Mouse (Mus musculus) B cell, adult 2 months (primary cell): ENCODE results near the gene Trpm3.

Source experiments
- DNase-seq, 2 experiments: peaks; one replicate each; pipeline ENCODE4 v3.0.0; 2022

Trpm3 gene

DNA sequence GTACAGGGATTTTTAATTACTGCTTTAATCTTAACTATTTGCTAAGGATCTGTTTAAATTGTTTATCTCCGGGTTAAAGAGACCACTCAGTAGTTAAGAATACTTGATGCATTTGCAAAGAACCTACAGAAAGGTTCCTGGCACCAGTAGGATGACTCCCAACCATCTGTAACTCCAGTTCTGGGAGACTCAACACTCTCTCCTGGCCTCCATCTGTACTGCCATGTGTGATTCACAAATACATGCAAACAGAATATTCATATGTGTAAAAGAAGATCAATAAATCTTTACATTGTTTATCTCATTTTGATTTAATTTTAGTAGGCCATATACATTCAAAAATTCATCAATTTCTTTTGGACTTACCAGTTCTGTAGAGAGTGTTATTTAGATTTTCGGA, 731.0 kb downstream of the Trpm3 start:
- DNase-seq = no peak

DNA sequence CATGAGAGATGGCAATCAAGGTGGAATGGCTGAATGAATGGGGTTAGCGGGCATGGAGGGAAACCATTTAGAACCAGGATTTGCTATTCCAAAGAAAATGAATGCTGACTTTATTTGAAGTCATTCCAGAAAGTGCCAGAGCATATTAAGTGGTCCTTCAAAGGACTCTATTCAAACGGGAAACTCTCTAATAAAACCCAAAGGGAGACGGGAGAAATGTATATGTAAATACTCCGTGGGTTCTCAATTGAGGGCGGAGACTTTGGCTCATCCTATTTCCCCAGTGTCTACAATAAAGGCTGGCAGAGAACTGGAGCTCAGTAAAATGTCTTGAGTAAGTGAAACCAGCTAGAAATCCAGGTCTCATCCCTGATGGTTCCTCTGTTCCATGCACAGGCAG, 733.6 kb downstream of the Trpm3 start:
- DNase-seq = no peak

DNA sequence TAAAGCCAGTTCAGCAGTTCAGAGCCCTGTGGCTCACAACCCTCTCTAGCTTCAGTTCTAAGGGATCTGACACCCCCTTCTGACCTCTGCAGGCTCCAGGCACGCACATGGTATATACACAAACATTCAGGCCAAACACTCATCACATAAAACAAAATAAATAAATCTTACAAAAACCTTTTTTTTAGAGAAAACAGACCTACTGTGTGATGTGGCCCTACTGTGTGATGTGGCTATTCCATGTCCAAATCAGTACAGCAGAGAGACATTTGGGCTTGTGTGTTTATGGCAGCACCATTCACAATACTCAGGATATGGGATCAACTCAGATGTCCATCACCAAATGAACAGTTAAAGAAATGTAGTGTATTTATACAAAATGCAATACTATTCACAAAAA, 741.4 kb downstream of the Trpm3 start:
- DNase-seq = no peak

DNA sequence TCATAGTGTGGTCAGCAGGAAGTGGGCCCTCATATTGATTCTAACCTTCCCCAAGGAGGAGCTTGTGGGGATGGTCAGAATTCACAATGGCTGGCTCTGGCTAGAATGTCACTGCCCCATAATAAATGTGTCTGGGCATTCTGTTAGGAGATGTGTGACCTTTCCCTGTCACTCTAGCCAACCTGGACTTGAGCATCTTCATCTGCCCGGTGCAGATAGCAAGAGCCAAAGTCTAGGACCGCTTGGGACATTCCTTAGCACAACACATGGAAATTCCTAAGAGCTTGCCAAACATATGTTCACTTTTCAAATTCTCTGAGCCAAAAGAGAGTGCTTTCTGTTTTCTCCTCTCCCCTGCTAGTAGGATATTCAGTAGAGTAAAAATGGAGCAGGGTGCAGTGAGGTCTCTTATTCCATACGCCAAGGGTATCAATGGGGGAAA, 743.8 kb downstream of the Trpm3 start:
- no peak for DNase-seq

DNA sequence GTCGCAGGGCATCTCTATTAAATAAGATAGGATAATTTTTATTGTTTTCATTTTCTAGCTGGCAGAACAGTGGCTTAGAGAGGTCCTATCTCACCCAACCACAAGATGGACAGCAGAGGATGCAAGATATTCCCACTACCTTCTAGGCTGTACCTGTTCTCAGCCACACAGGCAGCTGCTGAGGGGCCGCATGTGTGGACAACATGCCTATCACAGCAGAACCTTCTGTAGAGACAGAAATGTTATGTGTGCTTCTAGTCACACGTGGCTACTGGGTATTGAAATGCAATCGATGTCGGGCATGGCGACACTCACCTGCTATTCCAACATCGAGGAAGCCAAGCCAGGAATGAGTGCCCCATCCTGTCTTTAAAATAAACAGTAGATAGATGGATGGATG, 744.3 kb downstream of the Trpm3 start:
- DNase-seq = no peak

DNA sequence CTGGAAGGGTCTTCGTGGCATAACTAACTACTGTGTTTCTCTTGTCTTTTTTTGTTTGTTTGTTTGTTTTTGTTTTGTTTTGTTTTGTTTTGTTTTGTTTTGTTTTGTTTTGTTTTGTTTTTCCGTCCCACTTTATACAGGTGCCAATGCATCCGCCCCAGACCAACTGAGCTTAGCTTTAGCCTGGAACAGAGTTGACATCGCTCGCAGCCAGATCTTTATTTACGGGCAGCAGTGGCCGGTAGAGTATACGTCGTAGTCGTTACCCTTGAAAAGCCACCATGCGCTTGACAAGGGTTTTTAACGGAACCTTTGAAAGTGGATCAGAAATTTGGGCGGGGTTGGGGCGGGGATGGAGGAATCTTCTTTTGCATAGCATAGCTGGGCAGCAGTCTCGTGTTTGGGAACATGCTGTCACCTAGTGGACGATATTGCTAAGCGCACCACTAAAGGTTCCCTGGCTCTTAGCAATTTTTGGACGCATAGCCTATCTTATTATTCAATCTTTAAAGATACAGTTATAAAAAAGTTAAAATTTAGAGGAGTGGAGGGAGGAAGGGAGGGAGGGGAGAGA, 745.0 kb downstream of the Trpm3 start:
- no peak for DNase-seq

DNA sequence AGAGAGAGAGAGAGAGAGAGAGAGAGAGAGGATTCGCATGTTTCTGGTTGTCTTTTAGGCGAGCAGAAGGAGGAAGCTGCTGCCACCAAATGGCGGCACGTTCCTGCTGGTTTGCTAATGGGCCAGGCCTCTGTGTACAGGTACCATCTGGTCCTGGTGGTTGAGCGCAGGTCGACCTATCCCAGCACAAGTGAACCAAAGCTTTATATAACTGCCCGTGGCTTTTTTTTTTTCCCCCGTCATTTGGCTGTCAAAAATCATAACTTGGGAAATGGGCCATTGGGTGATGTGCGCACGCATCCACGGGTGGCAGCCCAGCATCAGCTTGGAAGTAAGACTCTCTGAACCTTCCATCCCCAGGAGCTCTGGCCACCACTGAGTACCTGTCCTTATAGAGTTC, 745.5 kb downstream of the Trpm3 start:
- DNase-seq = no peak

DNA sequence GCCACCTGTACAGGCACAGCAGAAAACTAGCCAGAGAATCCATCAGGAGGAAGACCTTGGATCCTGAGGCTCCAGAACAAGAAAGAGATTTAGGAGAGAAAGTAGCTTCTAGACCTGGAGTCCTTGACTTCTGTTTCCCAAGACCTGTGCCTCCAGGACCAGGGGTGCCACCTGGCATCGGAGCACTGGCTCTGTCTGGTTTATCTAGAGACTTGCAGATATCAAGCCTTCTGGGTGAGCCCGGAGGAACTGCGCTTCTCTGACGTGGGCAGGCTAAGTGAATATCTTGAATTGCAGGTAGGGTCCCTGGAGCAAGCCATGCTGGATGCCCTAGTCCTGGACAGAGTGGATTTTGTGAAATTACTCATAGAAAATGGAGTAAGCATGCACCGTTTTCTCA, 746.2 kb downstream of the Trpm3 start:
- no peak for DNase-seq

DNA sequence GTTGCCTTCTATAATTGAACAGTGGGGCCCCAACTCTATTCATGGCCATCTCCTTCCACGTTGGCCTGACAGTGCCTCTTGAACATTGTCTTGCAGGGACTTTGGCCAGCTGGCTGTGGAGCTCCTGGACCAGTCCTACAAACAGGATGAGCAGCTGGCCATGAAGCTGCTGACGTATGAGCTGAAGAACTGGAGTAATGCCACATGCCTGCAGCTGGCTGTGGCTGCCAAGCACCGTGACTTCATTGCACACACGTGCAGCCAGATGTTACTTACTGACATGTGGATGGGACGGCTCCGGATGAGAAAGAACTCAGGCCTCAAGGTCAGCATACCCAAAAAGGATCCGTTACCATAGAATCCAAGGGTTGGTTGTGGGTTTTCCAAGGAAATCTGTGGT, 763.0 kb downstream of the Trpm3 start:
- DNase-seq = no peak

DNA sequence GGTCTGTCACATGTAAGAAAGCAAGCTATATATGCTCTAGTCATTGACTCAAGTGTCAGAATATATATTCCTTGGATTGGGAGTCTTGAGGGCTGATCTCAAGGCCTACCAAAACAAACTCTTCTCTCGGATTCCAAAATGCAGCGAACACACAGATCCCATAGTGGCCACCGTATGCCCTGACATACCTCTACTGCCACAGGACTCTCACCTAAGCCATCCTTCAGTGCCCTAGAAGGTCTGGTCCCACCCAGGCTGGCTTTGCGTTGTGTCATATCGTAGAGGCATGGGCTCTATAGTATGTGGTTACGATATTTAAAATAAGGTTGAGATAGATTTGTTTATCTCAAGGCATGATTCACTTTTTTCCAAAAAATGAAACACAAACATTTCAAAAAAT, 763.5 kb downstream of the Trpm3 start:
- DNase-seq = no peak

DNA sequence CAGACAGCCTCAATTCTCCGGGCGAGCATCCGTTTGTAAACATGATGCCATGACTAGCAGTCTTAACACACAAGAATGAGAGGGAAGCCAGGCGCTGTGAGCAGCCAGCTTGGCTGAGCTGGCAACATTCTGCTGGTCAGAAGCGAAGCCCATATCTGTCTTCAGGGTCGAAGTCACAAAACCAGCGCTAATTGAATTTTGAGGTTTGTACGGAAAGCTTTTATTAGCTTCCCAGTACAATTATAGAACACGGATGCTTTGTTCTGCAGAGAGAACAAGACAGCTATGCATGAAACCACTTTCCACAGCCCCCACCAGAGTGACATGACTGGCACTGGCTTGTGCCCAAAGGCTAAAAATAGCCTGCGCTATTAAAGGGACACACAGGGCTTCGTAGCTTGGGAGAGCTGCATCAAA, 766.2 kb downstream of the Trpm3 start:
- no peak for DNase-seq

DNA sequence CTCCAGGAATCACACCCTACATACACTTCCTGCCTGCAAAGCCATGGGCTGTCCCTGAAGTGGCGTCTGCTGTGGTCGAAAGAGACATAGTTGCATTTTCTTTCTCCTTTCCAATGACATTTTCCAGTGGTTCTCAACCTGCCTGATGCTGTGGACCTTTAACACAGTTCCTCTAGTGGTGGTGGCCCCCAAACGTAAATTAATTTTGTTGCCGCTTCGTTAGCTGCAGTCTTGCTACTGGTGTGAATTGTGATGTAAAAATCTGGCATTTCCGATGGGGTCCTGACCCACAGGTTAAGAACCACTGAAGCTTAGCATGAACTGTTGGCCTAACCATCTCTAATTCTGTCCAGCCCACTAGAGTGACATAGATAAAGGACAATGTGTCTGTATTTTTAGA, 771.8 kb downstream of the Trpm3 start:
- no peak for DNase-seq

DNA sequence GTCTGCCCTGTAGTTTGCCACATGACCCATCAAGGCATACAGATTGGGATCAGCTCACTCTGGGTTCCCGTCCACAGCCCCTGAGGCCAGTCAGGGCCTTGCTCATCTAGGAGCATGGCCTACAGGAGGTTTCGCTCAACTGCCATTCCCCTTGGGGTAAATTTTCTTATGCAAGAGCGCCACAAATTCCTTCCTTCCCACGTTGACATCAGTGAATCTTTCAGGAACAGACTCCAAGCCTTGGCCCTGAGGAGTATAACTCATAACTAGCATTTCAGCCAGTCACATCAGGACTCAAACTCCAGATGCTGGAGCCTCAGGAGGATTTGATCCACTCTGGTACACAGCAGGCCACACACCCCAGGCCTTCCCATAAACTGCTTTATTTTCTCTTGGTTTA, 774.1 kb downstream of the Trpm3 start:
- no peak for DNase-seq

DNA sequence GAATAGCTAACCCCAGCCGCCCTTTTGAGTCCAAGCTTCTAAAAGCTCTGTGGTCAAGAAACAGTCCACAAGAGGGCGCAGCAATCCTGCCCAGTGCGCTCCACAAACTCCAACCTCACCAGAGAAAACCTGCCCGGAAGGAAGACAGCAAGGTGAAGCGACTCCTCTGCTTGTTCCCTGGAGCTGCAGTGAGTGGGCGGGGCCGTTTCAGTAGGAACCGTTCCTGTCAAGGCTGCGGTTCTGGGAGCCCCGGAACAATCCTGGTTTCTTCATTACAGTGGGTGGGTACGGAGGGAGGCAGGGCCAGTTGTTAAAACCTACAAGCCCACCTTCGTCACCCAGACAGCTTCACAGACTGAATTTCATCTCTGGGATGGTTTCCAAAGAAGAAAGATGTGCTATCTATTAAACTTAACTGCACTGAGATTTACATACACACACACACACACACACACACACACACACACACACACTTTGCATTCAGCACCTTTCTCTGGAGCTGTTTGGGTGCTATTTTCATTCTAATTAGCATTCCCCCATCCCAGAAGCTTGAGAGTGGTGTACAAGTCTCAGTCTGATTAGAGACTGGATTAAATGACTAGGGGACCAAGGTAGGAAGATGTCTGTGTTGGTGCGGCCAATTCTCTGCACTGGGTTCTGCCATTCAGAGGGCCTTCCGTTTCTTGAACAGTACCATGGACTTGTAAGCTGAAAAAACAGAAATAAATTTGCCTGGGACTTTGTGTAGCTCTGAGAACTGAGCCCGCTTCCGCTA, 777.2 kb downstream of the Trpm3 start:
- peak; percentile 58 to 59 for DNase-seq

DNA sequence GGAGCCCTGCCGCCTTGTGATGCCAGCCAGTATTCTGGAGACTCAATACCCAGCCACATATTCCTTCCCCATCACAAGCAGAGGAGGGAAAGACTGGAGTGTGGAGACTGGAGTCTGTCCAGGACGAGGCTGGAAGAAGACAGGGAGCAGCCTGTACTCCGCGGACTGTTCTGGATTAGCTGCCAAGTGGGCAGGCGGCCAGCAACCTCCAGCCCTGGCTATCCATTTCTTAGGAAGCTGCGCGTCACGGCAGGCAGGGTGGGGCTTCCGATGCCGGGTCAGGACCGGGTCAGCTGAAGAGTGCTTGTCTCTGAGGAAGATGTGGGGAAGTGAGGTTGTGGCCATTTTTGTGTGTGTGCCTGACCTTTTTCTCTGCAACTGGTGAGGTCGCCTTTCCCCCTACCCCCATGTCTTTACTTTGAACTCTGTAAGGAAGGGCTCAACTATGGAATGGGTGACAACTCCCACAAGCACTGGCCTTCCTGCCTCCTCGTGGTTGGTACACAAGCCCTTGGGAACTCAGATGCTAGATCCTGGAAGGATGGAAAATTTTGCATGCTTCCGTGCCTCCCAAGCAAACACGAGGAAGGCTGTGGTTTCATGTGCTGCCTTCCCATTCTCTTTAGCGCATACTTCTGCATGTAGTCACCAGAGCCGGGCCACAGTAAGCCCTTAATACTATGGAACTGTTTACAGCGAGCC, 777.9 kb downstream of the Trpm3 start:
- DNase-seq = no peak

DNA sequence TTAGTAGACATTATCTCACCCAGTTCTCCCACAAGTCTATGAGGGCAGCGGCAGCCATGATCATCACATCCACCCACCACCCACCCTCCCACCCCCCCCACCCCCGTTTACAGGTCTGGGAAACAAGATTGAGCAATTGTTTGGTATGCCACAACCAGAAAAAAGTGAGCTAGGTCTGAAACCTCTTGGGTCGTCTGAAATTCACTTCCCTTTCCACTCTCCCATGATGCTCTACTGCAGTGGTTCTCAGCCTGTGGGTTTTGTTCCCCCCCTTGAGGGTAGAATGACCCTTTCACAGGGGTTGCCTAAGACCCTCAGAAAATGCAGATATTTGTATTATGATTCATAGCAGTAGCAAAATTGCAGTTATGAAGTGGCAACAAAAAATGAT, 778.5 kb downstream of the Trpm3 start:
- no peak for DNase-seq

DNA sequence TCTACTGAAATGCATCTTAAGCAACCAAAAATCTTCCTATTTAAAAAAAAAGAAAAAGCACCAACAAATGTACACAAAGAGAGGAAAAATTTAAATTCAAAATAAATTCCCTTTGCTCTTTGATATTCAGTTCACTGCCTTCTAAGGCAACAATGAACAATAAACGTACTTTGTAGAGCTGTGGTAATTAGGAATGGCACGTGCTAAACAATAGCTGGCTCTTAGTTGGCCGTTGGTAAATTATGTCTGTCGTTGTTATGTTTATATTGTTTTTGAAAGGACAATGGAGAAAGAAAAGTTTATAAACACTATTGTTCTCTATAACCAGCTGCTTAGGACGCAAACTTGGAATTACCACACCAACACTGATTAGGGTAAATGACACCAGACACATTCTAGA, 782.1 kb downstream of the Trpm3 start:
- DNase-seq = no peak

DNA sequence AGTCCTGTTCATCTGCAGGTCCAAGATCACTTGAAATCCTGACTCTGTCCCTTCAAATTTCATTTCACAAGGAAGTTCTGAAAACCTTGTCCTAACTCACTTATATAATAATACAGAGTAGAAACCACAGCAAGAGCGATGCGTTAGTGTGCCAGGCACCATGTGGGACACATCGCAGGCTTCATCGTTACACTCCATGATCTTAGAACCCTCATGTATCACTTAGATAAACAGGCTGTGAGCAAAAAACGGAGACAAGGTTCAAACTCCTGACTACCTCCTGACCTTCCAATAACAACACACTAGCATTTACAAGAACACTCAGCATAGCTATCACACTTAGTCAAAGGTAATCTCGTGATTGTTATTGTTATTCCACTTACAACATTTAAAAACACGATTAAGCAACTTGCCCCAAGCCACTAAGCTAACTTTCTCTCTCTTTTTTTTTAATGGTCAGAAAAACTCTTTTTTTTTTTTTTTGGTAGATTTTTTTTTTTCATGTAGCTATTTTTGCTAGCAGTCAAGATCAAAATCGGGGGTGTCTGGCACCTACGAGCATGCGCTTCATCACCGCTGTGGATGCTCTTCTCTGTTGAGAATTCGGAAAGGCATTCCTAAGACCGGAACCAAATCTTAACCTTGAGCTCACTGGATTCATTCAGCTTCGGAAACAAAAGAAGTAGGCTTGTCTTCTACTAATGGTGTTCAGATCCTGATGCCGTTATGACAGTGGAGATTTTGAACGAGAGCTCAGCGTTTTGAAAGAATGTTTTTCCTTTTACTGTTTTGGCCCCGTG, 784.2 kb downstream of the Trpm3 start:
- no peak for DNase-seq

DNA sequence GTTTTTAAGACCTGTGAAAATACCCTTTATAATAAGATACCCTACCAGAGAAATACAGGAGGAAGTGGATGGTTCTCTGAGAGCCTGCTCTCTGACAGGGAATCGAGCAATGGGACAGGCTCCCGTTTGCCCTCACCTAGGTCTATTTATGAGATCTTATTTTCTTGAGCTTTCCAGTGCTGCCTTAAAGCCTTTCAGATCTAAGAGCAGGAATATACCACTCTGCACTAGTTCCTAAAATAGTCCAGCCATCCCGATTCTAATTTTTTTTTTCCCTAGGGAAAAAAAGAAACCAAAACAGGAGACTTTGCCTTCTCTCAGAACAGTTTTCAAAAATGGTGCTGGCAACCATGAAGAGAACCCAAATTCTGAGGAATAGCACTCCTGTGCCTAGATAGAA, 786.4 kb downstream of the Trpm3 start:
- no peak for DNase-seq

DNA sequence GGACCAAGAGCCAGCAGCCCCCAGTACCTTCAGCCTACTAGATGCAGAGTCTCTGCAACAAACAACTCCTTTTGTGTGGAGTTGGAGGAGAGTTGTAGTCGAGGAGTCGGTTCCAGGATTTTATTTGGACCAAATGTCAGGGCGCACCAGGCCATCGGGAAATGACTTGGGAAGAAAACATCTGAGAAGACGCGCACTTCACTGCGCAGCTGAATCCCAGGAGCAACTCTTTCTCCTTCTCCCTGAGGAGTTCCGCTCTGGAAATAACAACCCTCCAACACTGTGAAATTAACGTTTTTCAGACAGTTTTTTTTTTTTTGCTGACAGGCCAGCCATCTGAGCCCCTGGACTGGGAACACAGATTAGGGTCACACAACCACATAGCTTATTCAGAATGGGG, 787.9 kb downstream of the Trpm3 start:
- DNase-seq = no peak

DNA sequence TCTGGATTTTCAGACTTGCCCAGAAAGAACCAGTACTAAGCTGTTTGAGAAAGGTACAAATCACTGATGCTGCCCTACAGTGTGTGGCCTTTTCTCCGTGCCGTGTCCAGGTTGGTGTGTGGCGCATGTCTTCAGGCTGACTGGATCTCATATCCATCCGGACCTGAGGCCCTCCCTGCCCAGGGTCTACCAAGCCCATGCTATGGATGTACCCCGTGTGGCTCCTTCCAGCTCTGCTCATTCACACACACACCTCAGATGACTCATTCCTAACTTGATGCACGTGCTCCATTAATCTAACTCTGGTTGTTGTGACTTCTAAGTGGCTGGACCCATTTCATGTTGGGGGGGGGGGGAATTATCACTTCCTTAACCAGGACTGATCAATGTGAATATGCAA, 789.5 kb downstream of the Trpm3 start:
- no peak for DNase-seq

DNA sequence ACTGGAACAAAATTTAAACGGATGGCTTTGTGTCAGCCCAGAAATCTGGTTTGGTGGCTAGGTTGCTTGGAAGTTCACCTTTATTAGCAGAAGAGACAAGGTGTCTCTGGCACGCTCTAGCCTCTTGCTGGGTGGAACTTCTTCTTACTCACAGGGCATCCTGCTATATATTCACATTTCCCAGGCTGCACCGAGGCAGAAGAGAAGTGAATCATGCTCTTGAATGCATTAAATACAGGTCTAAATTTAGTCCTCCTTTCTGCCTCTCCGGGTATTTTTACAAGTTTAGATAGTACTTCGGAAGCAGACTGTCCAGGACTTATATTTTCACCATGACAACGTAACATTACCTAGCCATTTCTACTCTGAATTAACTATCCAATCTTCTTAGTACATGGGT, 790.9 kb downstream of the Trpm3 start:
- DNase-seq = no peak

DNA sequence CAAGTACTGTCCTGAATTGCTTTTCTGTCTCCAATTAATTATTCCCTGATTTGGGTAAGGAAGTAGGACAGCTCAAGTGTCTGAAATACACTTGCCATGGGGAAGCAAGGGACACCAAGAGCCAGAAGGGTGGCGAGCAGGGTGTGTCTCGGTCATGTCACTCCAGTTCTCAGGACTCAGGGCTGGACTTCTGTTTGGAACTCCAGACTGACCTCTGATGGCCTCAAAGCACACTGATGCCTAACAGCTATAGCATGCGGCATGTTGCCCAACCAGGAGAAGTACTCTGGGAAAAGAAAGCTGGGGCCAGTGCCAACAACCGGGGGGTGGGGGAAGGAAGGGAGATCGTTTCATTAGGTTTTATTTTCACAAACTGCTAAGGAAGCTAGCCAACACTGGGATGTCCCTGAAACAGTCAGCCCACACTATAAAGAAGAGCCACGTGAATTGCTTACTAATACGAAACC, 791.6 kb downstream of the Trpm3 start:
- DNase-seq = no peak
